Mouse (Mus musculus) G1E (cell line): ENCODE results near the gene Hephl1. TPM values are rescaled to one million over a fixed set of nuclear protein-coding genes. Genes with fewer than 3 reads are reported as not detected.

Experiments used
- ATAC-seq: 2 replicates; pipeline ENCODE4 v1.8.0; 2016; ENCODE audit warnings: mild to moderate bottlenecking; ENCODE audit not compliant: insufficient number of reproducible peaks, poor library complexity, low FRiP score, severe bottlenecking; ENCODE audit errors: extremely low read depth
- DNase-seq: peaks from one replicate; pipeline ENCODE4 v3.0.0; 2012; ENCODE audit warnings: low spot score
- H3K27me3 ChIP-seq: 2 replicates; pipeline ENCODE4 v1.6.1; 2012; ENCODE audit warnings: mild to moderate bottlenecking, low read length, inconsistent platforms; ENCODE audit not compliant: insufficient read depth
- H3K36me3 ChIP-seq: replicated peaks from 2 replicates; pipeline ENCODE3; 2012; ENCODE audit warnings: mild to moderate bottlenecking, inconsistent platforms
- H3K4me1 ChIP-seq: 2 replicates; pipeline ENCODE4 v1.6.1; 2012; ENCODE audit warnings: low read depth, low read length, inconsistent platforms, mixed read lengths; ENCODE audit not compliant: insufficient read depth
- H3K4me3 ChIP-seq: 2 replicates; pipeline ENCODE4 v1.5.1; 2012; ENCODE audit warnings: low read depth, mild to moderate bottlenecking, inconsistent platforms, low read length, moderate library complexity, mixed read lengths
- H3K9me3 ChIP-seq: replicated peaks from 2 replicates; pipeline ENCODE4 v1.6.1; 2012; ENCODE audit warnings: inconsistent platforms
- CTCF ChIP-seq: IDR thresholded peaks from 2 replicates; pipeline ENCODE4 v1.5.1; 2012; ENCODE audit warnings: low read depth, low read length, inconsistent platforms, mixed read lengths
- GATA1 ChIP-seq: IDR thresholded peaks from 2 replicates; pipeline ENCODE4 v1.6.1; 2012; ENCODE audit warnings: borderline replicate concordance, low read length, inconsistent platforms, mixed read lengths
- GATA2 ChIP-seq: IDR thresholded peaks from 2 replicates; pipeline ENCODE4 v1.6.1; 2012; ENCODE audit warnings: low read depth, low read length, inconsistent platforms, borderline replicate concordance
- POLR2AphosphoS5 ChIP-seq: IDR thresholded peaks from 2 replicates; pipeline ENCODE4 v1.6.1; 2012; ENCODE audit warnings: low read depth, low read length, inconsistent platforms; ENCODE audit not compliant: insufficient replicate concordance
- TAL1 ChIP-seq: conservative IDR thresholded peaks from 2 replicates; pipeline ENCODE4 v1.6.1; 2012; ENCODE audit warnings: low read depth, low read length, inconsistent platforms, mixed read lengths
- polyA plus RNA-seq: library from polyadenylated mRNA; stranded (reverse); fragments of >175 nt; gene quantifications from 2 replicates; pipeline ENCODE4 v1.2.3, GENCODE M21; 2012
- total RNA-seq, 2 experiments: library from RNA; stranded (forward) in 1 of 2; stranded (reverse) in 1 of 2; fragments of 200-1000 nt in 1 of 2; fragments of >200 nt in 1 of 2; fragmentation: Nextera tagmentation in 1 of 2; gene quantifications; 2 replicates each; pipeline ENCODE4 v1.2.3; 2014 to 2017

The Hephl1 gene
- total and polyA plus RNA-seq, 3 experiments: 0.05 TPM; not detected in 2

GRCm38 (mm10) chr9:15039848-15040247 lies 72.1 kb downstream of the Hephl1 start:
- H3K9me3 ChIP-seq: no peaks in the 10 kb centered on the region
- ATAC-seq: no peak

GRCm38 (mm10) chr9:15037704-15038103 lies 74.2 kb downstream of the Hephl1 start:
- Histone ChIP-seq H3K36me3 (no peaks in the 10 kb centered on the region), H3K4me3 (no peak overlapping the region), H3K27me3 (no peaks in the 10 kb centered on the region; the same call in 1 of the 2 replicates), H3K4me1 (no peaks in the 10 kb centered on the region), H3K9me3 (no peaks in the 10 kb centered on the region)
- DNase-seq (no peak), ATAC-seq (no peak)
- TF ChIP-seq CTCF (no peak), POLR2AphosphoS5 (no peak), GATA2 (no peak), TAL1 (no peak), GATA1 (no peak)

More at GRCm38 (mm10) chr9:15039848-15040247, 72.1 kb downstream of the Hephl1 start:
- DNase-seq: no peak
- Histone ChIP-seq H3K4me1 (no peaks in the 10 kb centered on the region), H3K27me3 (no peaks in the 10 kb centered on the region; the same call in 1 of the 2 replicates), H3K4me3 (no peak overlapping the region), H3K36me3 (no peaks in the 10 kb centered on the region)
- TF ChIP-seq POLR2AphosphoS5 (no peak), CTCF (no peak), GATA1 (no peak), GATA2 (no peak), TAL1 (no peak)

- no peaks in the 10 kb centered on the region; the same call in 1 of the 2 replicates for H3K27me3 ChIP-seq
- H3K4me3 ChIP-seq: no peak overlapping the region
- no peaks in the 10 kb centered on the region for H3K4me1 ChIP-seq
- TF ChIP-seq GATA2: no peak
- H3K36me3 ChIP-seq: no peaks in the 10 kb centered on the region
- no peak for ATAC-seq
- H3K9me3 ChIP-seq: no peaks in the 10 kb centered on the region
- DNase-seq: no peak
Observed at GRCm38 (mm10) chr9:15037237-15037636, 74.7 kb downstream of the Hephl1 start.

GRCm38 (mm10) chr9:15036807-15037206 lies 75.1 kb downstream of the Hephl1 start:
- Histone ChIP-seq H3K4me1 (no peaks in the 10 kb centered on the region), H3K36me3 (no peaks in the 10 kb centered on the region), H3K27me3 (no peaks in the 10 kb centered on the region; the same call in 1 of the 2 replicates), H3K9me3 (no peaks in the 10 kb centered on the region), H3K4me3 (no peak overlapping the region)
- ATAC-seq: no peak
- no peak for TF ChIP-seq TAL1
- no peak for TF ChIP-seq GATA1
- no peak for TF ChIP-seq GATA2
- TF ChIP-seq POLR2AphosphoS5: no peak
- TF ChIP-seq CTCF: no peak
- DNase-seq: no peak

GRCm38 (mm10) chr9:15036405-15036804 lies 75.5 kb downstream of the Hephl1 start:
- Histone ChIP-seq H3K27me3 (no peaks in the 10 kb centered on the region; the same call in 1 of the 2 replicates), H3K36me3 (no peaks in the 10 kb centered on the region), H3K4me3 (no peak overlapping the region), H3K9me3 (no peaks in the 10 kb centered on the region), H3K4me1 (no peaks in the 10 kb centered on the region)
- TF ChIP-seq TAL1 (no peak), GATA1 (no peak), GATA2 (no peak), POLR2AphosphoS5 (no peak), CTCF (no peak)
- DNase-seq (no peak), ATAC-seq (no peak)

GRCm38 (mm10) chr9:15035979-15036378 lies 75.9 kb downstream of the Hephl1 start:
- DNase-seq (no peak), ATAC-seq (no peak)
- no peak for TF ChIP-seq TAL1
- no peak for TF ChIP-seq GATA1
- no peak for TF ChIP-seq GATA2
- no peak for TF ChIP-seq CTCF
- TF ChIP-seq POLR2AphosphoS5: no peak
- H3K27me3 ChIP-seq: no peaks in the 10 kb centered on the region; the same call in 1 of the 2 replicates
- no peaks in the 10 kb centered on the region for H3K36me3 ChIP-seq
- H3K9me3 ChIP-seq: no peaks in the 10 kb centered on the region
- no peak overlapping the region for H3K4me3 ChIP-seq
- H3K4me1 ChIP-seq: no peaks in the 10 kb centered on the region
